Mouse (Mus musculus) gastrocnemius, postnatal 4 days (tissue): Measurements from ENCODE around the gene Cwc22. TPM values are rescaled to one million over a fixed set of nuclear protein-coding genes. Genes with fewer than 3 reads are reported as not detected.
"Not testable (repeated sequence)": the region's sequence is repeated elsewhere in the genome, so short reads cannot be mapped to it uniquely, and the experiment has no call there.

Experiments
- DNase-seq, 2 experiments: peaks; one replicate each; pipeline ENCODE4 v3.0.0; 2021 to 2022; ENCODE audit warnings: low spot score in 2 of 2, mixed read lengths in 2 of 2
- total RNA-seq, 2 experiments: library from RNA; stranded (reverse); gene quantifications; 2 replicates each; pipeline ENCODE4 v1.2.3; 2021

The Cwc22 gene
- total RNA-seq, 2 experiments from 2014 or later: 24.3 to 27.3 TPM

GRCm38 (mm10) chr2:77898436-77898835 is 47.7 kb downstream of the Cwc22 start:
- DNase-seq: no peak

DNA sequence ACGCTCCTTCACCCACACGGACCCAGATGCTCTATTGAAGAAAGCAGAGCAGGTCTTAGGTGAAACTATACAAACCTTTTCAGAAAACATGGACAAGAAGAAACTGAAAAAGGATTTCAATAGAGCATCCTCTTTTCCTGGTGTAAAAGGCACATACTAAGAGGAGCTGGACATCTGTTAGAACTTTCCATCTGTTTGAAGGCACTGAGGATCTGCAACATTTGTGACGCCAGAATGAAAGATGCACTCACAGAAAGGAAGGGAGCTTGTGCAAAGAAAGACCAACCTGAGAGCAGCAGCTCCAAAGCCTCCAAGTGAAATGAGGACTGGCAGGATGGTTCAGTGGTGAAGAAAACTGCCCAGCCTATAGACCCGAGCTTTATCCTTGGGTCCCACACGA is 48.2 kb downstream of the Cwc22 start:
- no peak for DNase-seq

GRCm38 (mm10) chr2:77897558-77897899 is 48.6 kb downstream of the Cwc22 start:
- DNase-seq: no peak

GRCm38 (mm10) chr2:77896843-77897557 is 49.2 kb downstream of the Cwc22 start:
- DNase-seq: no peak

- not testable (repeated sequence) for DNase-seq
These were observed 50.1 kb downstream of the Cwc22 start for GRCm38 (mm10) chr2:77895906-77896570.

DNA sequence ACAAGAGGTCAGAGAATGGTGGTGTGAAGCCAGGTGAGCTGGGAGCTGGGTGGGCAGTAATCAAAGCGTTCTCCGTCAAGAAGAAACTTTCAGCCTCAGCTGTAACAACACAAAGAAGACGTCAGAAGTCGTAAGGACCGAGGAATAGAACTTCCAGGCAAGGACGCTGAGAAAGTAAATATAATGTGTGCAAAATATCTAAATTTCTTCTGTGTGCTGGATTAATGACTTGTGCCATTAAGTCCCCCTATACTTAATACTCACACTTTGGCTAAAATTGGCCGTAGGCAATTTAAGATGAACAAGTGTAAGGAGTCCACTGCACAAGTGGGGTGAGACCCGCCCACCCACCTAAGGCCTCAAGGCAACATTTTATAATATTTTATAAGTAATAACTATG is 51.3 kb downstream of the Cwc22 start:
- no peak for DNase-seq

- no peak for DNase-seq
These were observed 52.7 kb downstream of the Cwc22 start for GRCm38 (mm10) chr2:77893505-77893904.

GRCm38 (mm10) chr2:77892573-77892972 is 53.6 kb downstream of the Cwc22 start:
- DNase-seq: no peak

DNA sequence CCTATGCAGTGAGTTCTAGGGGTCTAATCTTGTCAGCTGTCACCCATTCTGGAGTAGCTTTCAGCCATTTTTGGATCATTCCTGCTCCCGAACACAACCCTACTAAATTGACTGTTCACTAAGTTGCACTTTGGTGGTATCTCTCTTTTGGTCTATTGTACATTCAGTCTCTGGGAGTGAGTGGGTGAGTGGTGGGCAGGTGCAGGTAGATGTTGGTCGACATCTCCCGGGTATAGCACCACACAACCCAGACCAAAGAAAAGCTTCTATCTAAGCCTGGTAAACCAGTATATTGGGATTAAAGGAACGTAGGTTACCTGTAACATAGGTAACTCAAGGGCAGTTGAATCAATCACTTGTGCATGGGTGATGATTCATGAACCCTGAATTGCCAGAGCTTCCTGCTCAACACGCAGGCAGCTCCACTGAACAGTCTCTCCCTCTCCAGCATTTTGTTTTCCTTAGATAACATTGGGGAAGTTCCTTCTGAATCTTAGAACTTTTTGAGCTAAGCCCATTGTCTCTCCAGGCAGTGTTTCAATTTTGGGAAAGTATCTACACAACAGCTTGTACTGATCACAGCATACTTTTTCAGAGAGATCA is 55.2 kb downstream of the Cwc22 start:
- no peak for DNase-seq

DNA sequence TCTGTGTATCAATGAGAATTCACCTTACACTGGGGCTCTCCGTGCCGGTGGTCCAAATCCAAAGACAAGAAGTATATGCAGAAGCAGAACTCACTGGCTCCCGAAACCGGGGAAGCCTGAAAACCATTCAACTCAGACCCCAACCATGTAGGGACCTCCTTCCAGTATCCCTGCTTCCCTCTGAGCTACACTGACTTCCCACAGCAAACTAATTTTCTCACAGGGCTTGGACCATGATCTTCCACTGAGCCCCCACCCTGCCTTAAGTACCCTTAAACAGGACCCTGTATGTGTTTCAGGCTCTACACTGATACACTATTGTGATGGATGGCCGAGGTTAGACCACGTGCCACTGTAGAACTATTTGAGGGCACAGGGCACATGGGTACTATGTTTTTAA is 56.2 kb downstream of the Cwc22 start:
- DNase-seq: no peak

DNA sequence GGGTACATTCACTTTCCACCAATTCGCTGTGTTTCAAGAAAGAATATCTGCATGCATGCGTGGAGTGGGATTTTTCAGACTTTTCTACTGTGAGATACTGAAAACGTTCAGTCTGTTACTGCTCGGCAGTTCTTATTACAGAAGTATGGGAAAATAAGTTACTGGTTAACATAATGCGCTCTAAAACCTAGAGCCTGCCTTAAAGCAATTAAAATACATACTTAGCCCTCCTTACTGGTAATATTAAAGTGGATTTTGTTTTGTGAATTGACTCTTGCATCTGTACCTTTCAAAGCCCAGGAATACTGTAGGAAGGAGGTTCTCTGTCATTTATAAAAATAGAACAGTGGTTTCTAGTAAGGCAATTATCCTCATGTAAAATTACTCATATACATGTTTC is 56.8 kb downstream of the Cwc22 start:
- DNase-seq: no peak

GRCm38 (mm10) chr2:77888826-77889225 is 57.3 kb downstream of the Cwc22 start:
- no peak for DNase-seq

DNA sequence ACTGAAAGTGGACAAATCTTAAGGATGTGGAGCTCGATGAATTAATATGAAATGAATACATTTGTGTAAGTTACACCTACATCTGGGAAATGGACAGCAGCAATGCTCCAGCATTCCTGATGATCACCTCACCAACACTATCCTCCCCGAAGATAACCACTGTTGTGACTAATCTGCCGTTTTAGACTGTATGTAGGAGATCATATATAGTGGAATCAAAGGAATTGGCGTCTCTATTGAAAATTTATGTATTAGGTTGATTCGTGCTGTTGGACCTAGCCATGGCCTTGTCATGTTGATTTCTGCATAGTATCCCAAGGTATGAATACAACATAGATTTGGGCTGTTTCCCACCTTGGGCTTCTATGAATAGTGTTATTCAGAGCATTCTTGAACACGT is 58.1 kb downstream of the Cwc22 start:
- no peak for DNase-seq

DNA sequence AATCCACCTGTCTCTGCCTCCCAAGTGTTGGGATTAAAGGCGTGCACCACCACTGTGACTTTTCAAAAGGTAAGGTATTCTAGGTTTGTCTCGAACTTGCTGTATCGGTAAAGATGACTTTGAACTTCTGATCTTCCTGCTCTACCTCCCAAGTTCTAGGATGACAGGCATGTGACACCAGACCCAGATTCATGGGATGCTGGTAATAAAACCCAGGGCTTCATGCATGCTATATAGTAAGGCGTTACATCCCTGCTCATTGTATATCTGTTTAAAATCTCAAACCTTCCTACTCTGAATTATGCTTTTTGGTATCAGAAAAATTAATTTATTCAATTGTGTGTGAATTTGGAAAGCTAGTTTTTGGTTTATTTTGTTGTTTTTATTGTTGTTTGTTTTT is 59.0 kb downstream of the Cwc22 start:
- no peak for DNase-seq

GRCm38 (mm10) chr2:77885491-77886130 is 60.6 kb downstream of the Cwc22 start:
- DNase-seq: no peak

GRCm38 (mm10) chr2:77885036-77885435 is 61.1 kb downstream of the Cwc22 start:
- no peak for DNase-seq

DNA sequence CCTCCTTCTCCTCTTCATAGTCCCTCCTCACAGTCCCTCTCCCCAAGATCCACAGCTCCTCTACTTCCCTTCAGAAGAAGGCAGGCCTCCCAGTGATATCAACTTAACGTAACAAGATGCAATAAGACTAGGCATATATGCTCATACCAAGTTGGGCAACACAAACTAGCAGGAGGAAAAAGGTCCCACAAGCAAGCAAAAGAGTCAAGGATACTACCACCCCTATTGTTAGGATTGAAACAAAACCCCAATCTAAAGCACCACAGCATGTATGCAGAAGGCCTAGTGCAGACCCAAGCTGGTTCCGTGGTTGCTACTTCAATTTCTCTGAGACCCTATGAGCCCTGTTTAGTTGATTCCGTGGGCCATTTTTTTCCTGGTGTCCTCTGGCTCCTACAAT is 61.7 kb downstream of the Cwc22 start:
- DNase-seq: no peak

DNA sequence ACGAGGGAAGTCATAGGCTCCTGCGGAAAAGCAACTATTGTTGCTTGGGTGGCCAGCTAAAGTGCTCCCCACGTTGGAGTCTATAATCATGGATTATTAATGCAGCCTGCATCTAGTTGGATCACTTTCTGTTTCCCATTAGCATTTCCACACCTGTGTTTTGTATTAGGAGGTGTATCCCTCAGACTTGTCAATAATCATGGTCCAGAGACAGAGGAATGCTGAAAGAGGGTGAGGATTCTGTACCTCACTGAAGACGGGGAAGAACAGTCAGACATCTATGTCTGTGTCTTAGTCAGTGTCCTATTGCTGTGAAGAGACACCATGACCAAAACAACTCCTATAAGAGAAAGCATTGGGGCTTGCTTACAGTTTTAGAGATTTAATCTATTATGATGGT is 63.2 kb downstream of the Cwc22 start:
- DNase-seq: no peak

- no peak for DNase-seq
These were observed 64.6 kb downstream of the Cwc22 start for GRCm38 (mm10) chr2:77881301-77882199.

GRCm38 (mm10) chr2:77880351-77880750 is 65.8 kb downstream of the Cwc22 start:
- DNase-seq: no peak

DNA sequence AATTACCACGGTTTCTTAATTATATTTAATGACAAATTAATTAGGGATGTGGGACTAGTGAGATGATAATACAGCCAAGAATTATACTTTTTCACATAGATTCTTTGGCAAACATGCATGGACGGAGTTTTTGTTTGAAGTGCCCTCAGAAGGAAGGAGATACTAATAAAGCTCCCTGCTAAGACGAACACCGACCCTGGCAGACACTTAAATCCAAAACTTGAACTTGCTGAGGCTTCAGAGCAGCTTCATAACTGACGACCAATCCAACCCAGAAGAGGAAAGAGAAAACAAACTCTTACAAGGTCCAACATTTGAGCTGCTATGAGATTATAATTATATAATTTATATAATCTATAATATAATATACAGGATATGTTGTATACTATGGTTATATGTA is 66.4 kb downstream of the Cwc22 start:
- no peak for DNase-seq
